Mouse (Mus musculus) forebrain, postnatal 0 days (tissue): ENCODE data around the gene Hmg20a. TPM values are rescaled to one million over a fixed set of nuclear protein-coding genes. Genes with fewer than 3 reads are reported as not detected.

ENCODE experiments used
- ATAC-seq: fragments of 200-750 bp; cut with Nextera tagmentation; 2 replicates; pipeline ENCODE4 v1.8.0; 2017; ENCODE audit warnings: mild to moderate bottlenecking, moderate library complexity
- DNase-seq: peaks from one replicate; pipeline ENCODE4 v3.0.0-alpha.2; 2015
- H3K27ac ChIP-seq: fragments of 300-500 bp; sonication (generic); 2 replicates; pipeline ENCODE4 v1.5.1; 2014; ENCODE audit warnings: low read depth, mild to moderate bottlenecking, antibody characterized with exemption, low read length, moderate library complexity, mixed read lengths
- H3K27me3 ChIP-seq: fragments of 300-500 bp; sonication (generic); 2 replicates; pipeline ENCODE4 v1.6.1; 2014; ENCODE audit warnings: mild to moderate bottlenecking, low read length, mixed read lengths; ENCODE audit not compliant: insufficient read depth
- H3K36me3 ChIP-seq: fragments of 300-500 bp; sonication (generic); 2 replicates; pipeline ENCODE4 v1.6.1; 2014; ENCODE audit warnings: mild to moderate bottlenecking, moderate library complexity; ENCODE audit not compliant: insufficient read depth
- H3K4me1 ChIP-seq: fragments of 300-500 bp; sonication (generic); 2 replicates; pipeline ENCODE4 v1.6.1; 2014; ENCODE audit warnings: antibody characterized with exemption; ENCODE audit not compliant: insufficient read depth
- H3K4me2 ChIP-seq: fragments of 300-500 bp; sonication (generic); 2 replicates; pipeline ENCODE4 v1.6.1; 2014; ENCODE audit warnings: low read depth, mild to moderate bottlenecking, moderate library complexity
- H3K4me3 ChIP-seq: fragments of 300-500 bp; sonication (generic); 2 replicates; pipeline ENCODE4 v1.5.1; 2014; ENCODE audit warnings: low read depth, low read length, mixed read lengths
- H3K9ac ChIP-seq: fragments of 300-500 bp; sonication (generic); 2 replicates; pipeline ENCODE4 v1.6.1; 2014; ENCODE audit warnings: mild to moderate bottlenecking
- H3K9me3 ChIP-seq: fragments of 300-500 bp; sonication (generic); 2 replicates; pipeline ENCODE4 v1.6.1; 2016; ENCODE audit warnings: low read length
- CTCF ChIP-seq: sonication (generic); IDR thresholded peaks from 2 replicates; pipeline ENCODE4 v1.5.1; 2016; ENCODE audit warnings: antibody characterized with exemption, control low read depth, low read depth
- WGBS: fragments of 180-500 bp; shearing (Covaris S2); extraction: QIAGEN DNeasy Blood & Tissue Kit; methylation state at CpG from one replicate; pipeline ENCODE4 v1.1.7; 2014; 5-methylcytosine and 5-hydroxymethylcytosine counted together
- polyA plus RNA-seq: library from polyadenylated mRNA; unstranded; fragments of >200 nt; fragmentation: Nextera tagmentation; extraction: Ambion mirVana; gene quantifications from 2 replicates; pipeline ENCODE4 v1.2.1, GENCODE M21; 2015
- total RNA-seq: library from RNA; depleted of rRNA; stranded (reverse); fragments of >200 nt; gene quantifications from 2 replicates; pipeline ENCODE4 v1.2.3, GENCODE M21; 2014

The Hmg20a gene
- total and polyA plus RNA-seq, 2 experiments from 2014 or later, result 64.7 to 74.1 TPM

GRCm38 (mm10) chr9:56463686-56464515 is 45.5 kb downstream of the Hmg20a start:
- H3K4me3 ChIP-seq, result no peak overlapping the region
- DNase-seq, result no peak
- H3K9me3 ChIP-seq, result no peaks in the 10 kb centered on the region
- no peak overlapping the region for H3K27ac ChIP-seq
- 64% methylated on average over 4 of the region's 4 CpGs for WGBS
- ATAC-seq, result no peak
- H3K27me3 ChIP-seq, result no peaks in the 10 kb centered on the region
- H3K4me2 ChIP-seq, result no peak overlapping the region
- no peaks in the 10 kb centered on the region for H3K4me1 ChIP-seq
- H3K36me3 ChIP-seq, result peaks cover 3% of the 10 kb centered on the region; the same call in 1 of the 2 replicates
- H3K9ac ChIP-seq, result no peak overlapping the region
- TF ChIP-seq CTCF, result no peak

- ATAC-seq, result peak; percentile 58
- TF ChIP-seq CTCF, result no peak
- H3K4me3 ChIP-seq, result no peak overlapping the region
- no peak for DNase-seq
- peaks cover 13% of the 10 kb centered on the region; the same call in 1 of the 2 replicates for H3K36me3 ChIP-seq
- H3K4me2 ChIP-seq, result no peak overlapping the region
- no peaks in the 10 kb centered on the region for H3K9me3 ChIP-seq
- H3K27me3 ChIP-seq, result no peaks in the 10 kb centered on the region
- no peak overlapping the region for H3K9ac ChIP-seq
- no peaks in the 10 kb centered on the region for H3K4me1 ChIP-seq
- WGBS, result 35% methylated on average over 23 of the region's 23 CpGs
- H3K27ac ChIP-seq, result peak overlapping the region; percentile 15; the same call in 1 of the 2 replicates
Observed at GRCm38 (mm10) chr9:56464863-56465654, 46.6 kb downstream of the Hmg20a start.

- ATAC-seq, result no peak
- no peak for DNase-seq
- Histone ChIP-seq H3K4me3 (no peak overlapping the region), H3K4me1 (no peaks in the 10 kb centered on the region), H3K27ac (no peak overlapping the region), H3K9ac (no peak overlapping the region), H3K9me3 (no peaks in the 10 kb centered on the region), H3K36me3 (peaks cover 13% of the 10 kb centered on the region; the same call in 1 of the 2 replicates), H3K27me3 (no peaks in the 10 kb centered on the region), H3K4me2 (no peak overlapping the region)
- WGBS, result 96% methylated on average over 4 of the region's 4 CpGs
- TF ChIP-seq CTCF, result no peak
Observed at GRCm38 (mm10) chr9:56466251-56466650, 47.8 kb downstream of the Hmg20a start.

GRCm38 (mm10) chr9:56469656-56470055 is 51.2 kb downstream of the Hmg20a start:
- no peak for ATAC-seq
- DNase-seq, result no peak
- H3K4me1 ChIP-seq, result no peaks in the 10 kb centered on the region
- H3K36me3 ChIP-seq, result peaks cover 30% of the 10 kb centered on the region
- no peak for TF ChIP-seq CTCF
- H3K27me3 ChIP-seq, result no peaks in the 10 kb centered on the region
- no peaks in the 10 kb centered on the region for H3K9me3 ChIP-seq
- no peak overlapping the region for H3K27ac ChIP-seq
- no peak overlapping the region for H3K4me3 ChIP-seq
- H3K9ac ChIP-seq, result no peak overlapping the region
- no peak overlapping the region for H3K4me2 ChIP-seq
- WGBS, result 56% methylated on average over 2 of the region's 2 CpGs

GRCm38 (mm10) chr9:56470291-56470690 is 51.9 kb downstream of the Hmg20a start:
- Histone ChIP-seq H3K9ac (no peak overlapping the region), H3K4me3 (no peak overlapping the region), H3K4me1 (no peaks in the 10 kb centered on the region), H3K9me3 (no peaks in the 10 kb centered on the region), H3K36me3 (peaks cover 32% of the 10 kb centered on the region), H3K4me2 (no peak overlapping the region), H3K27ac (no peak overlapping the region), H3K27me3 (no peaks in the 10 kb centered on the region)
- 36% methylated on average over 7 of the region's 7 CpGs for WGBS
- no peak for TF ChIP-seq CTCF
- ATAC-seq, result no peak
- no peak for DNase-seq

DNA sequence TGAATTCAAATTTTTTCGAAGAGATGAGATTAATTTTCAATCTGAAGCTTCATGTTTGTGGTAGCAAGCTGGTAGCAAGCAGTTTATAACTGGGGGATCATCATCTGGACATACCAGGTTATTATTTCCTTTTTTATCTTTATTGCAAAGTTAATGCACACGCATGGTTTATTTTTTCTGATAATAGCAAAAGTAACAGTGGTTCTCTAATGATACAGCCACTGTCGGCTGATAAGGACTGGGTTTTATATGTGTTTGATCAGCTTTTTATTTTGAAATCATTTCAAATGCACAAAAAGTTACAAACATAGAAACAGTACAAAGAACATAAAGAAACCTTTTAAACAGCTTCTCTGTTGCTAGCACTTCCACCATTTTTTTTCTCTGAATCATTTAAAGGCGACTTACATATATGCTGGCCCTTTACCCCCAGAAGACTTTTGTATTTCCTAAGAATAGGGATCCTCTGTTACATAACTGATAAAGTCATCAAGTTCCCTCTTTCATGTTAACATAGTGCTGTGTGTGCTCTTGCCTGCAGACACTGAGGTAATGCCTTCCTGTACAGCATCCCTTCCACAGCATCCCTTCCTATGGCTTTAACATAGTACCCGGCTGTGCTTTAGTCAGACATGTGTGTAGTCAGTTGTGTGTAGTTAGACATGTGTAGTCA is 60.7 kb downstream of the Hmg20a start:
- no peak overlapping the region for H3K9ac ChIP-seq
- H3K4me3 ChIP-seq, result no peak overlapping the region
- DNase-seq (no peak), ATAC-seq (no peak)
- H3K4me1 ChIP-seq, result no peaks in the 10 kb centered on the region
- no peak overlapping the region for H3K27ac ChIP-seq
- TF ChIP-seq CTCF, result no peak
- WGBS, result 91% methylated on average over 5 of the region's 5 CpGs
- H3K9me3 ChIP-seq, result no peaks in the 10 kb centered on the region
- peaks cover 27% of the 10 kb centered on the region for H3K36me3 ChIP-seq
- no peaks in the 10 kb centered on the region for H3K27me3 ChIP-seq
- H3K4me2 ChIP-seq, result no peak overlapping the region
